Mouse (Mus musculus) midbrain, embryonic 12.5 days (tissue): ENCODE measurements around the gene Pld1. TPM values are rescaled to one million over a fixed set of nuclear protein-coding genes. Genes with fewer than 3 reads are reported as not detected.
A peak's percentile ranks its signal among the peaks of the same experiment; 100 is the strongest.

Experiments used
- ATAC-seq: fragments of 200-750 bp; cut with Nextera tagmentation; 2 replicates; pipeline ENCODE4 v1.8.0; 2017; ENCODE audit warnings: low read depth, moderate TSS enrichment, moderate library complexity; ENCODE audit not compliant: low FRiP score
- H3K27ac ChIP-seq: fragments of 300-500 bp; sonication (generic); replicated peaks from 2 replicates; pipeline ENCODE4 v1.5.1; 2016; ENCODE audit warnings: mild to moderate bottlenecking
- H3K27me3 ChIP-seq: fragments of 300-500 bp; sonication (generic); 2 replicates; pipeline ENCODE4 v1.6.1; 2016; ENCODE audit warnings: mild to moderate bottlenecking
- H3K36me3 ChIP-seq: fragments of 300-500 bp; sonication (generic); 2 replicates; pipeline ENCODE4 v1.6.1; 2016
- H3K4me1 ChIP-seq: fragments of 300-500 bp; sonication (generic); 2 replicates; pipeline ENCODE4 v1.6.1; 2016
- H3K4me2 ChIP-seq: fragments of 300-500 bp; sonication (generic); replicated peaks from 2 replicates; pipeline ENCODE4 v1.6.1; 2016; ENCODE audit warnings: mild to moderate bottlenecking, moderate library complexity
- H3K4me3 ChIP-seq: fragments of 300-500 bp; sonication (generic); 2 replicates; pipeline ENCODE4 v1.5.1; 2016; ENCODE audit warnings: mild to moderate bottlenecking
- H3K9ac ChIP-seq: fragments of 300-500 bp; sonication (generic); replicated peaks from 2 replicates; pipeline ENCODE4 v1.6.1; 2016; ENCODE audit warnings: mild to moderate bottlenecking, moderate library complexity
- H3K9me3 ChIP-seq: fragments of 300-500 bp; sonication (generic); 2 replicates; pipeline ENCODE4 v1.6.1; 2016; ENCODE audit warnings: mild to moderate bottlenecking
- WGBS: fragments of 180-500 bp; shearing (Covaris S2); methylation state at CpG from one replicate; pipeline ENCODE4 v1.1.7; 2016; 5-methylcytosine and 5-hydroxymethylcytosine counted together
- polyA plus RNA-seq: library from polyadenylated mRNA; unstranded; fragments of >200 nt; fragmentation: Nextera tagmentation; extraction: Ambion mirVana; gene quantifications from 2 replicates; pipeline ENCODE4 v1.2.1, GENCODE M21; 2016

The Pld1 gene
- polyA plus RNA-seq, 1 experiment from 2014 or later, result 5.9 TPM

GRCm38 (mm10) chr3:28007684-28008083 lies 69.2 kb downstream of the Pld1 start:
- ATAC-seq, result no peak
- H3K36me3 ChIP-seq, result no peaks in the 10 kb centered on the region
- no peaks in the 10 kb centered on the region for H3K27me3 ChIP-seq
- H3K9me3 ChIP-seq, result no peaks in the 10 kb centered on the region
- H3K4me2 ChIP-seq, result no peak overlapping the region
- no peak overlapping the region for H3K9ac ChIP-seq
- H3K4me3 ChIP-seq, result no peak overlapping the region
- H3K27ac ChIP-seq, result no peak overlapping the region
- no peaks in the 10 kb centered on the region for H3K4me1 ChIP-seq
- 89% methylated on average over 11 of the region's 11 CpGs for WGBS

GRCm38 (mm10) chr3:28008369-28008768 lies 69.9 kb downstream of the Pld1 start:
- Histone ChIP-seq H3K4me2 (no peak overlapping the region), H3K9ac (no peak overlapping the region), H3K36me3 (no peaks in the 10 kb centered on the region), H3K27me3 (no peaks in the 10 kb centered on the region), H3K27ac (no peak overlapping the region), H3K9me3 (no peaks in the 10 kb centered on the region), H3K4me1 (no peaks in the 10 kb centered on the region), H3K4me3 (no peak overlapping the region)
- 79% methylated on average over 4 of the region's 4 CpGs for WGBS
- no peak for ATAC-seq

GRCm38 (mm10) chr3:28012177-28012576 lies 73.7 kb downstream of the Pld1 start:
- Histone ChIP-seq H3K9me3 (peaks cover 6% of the 10 kb centered on the region; the same call in 1 of the 2 replicates), H3K4me3 (no peak overlapping the region), H3K27ac (no peak overlapping the region), H3K4me2 (no peak overlapping the region), H3K4me1 (no peaks in the 10 kb centered on the region), H3K9ac (no peak overlapping the region), H3K27me3 (no peaks in the 10 kb centered on the region), H3K36me3 (no peaks in the 10 kb centered on the region)
- ATAC-seq, result no peak
- 82% methylated on average over 7 of the region's 7 CpGs for WGBS

GRCm38 (mm10) chr3:28013441-28013840 lies 74.9 kb downstream of the Pld1 start:
- no peak overlapping the region for H3K27ac ChIP-seq
- H3K27me3 ChIP-seq, result no peaks in the 10 kb centered on the region
- no peaks in the 10 kb centered on the region for H3K36me3 ChIP-seq
- H3K9ac ChIP-seq, result no peak overlapping the region
- H3K4me3 ChIP-seq, result no peak overlapping the region
- no peaks in the 10 kb centered on the region for H3K4me1 ChIP-seq
- H3K9me3 ChIP-seq, result peaks cover 6% of the 10 kb centered on the region; the same call in 1 of the 2 replicates
- no peak overlapping the region for H3K4me2 ChIP-seq
- ATAC-seq, result no peak
- WGBS, result 45% methylated on average over 6 of the region's 6 CpGs

GRCm38 (mm10) chr3:28017002-28017401 lies 78.5 kb downstream of the Pld1 start:
- Histone ChIP-seq H3K27ac (no peak overlapping the region), H3K36me3 (no peaks in the 10 kb centered on the region), H3K4me2 (no peak overlapping the region), H3K9me3 (peaks cover 6% of the 10 kb centered on the region; the same call in 1 of the 2 replicates), H3K27me3 (no peaks in the 10 kb centered on the region), H3K4me3 (no peak overlapping the region), H3K4me1 (no peaks in the 10 kb centered on the region), H3K9ac (no peak overlapping the region)
- 90% methylated on average over 2 of the region's 2 CpGs for WGBS
- no peak for ATAC-seq

- Histone ChIP-seq H3K27me3 (no peaks in the 10 kb centered on the region), H3K36me3 (no peaks in the 10 kb centered on the region), H3K9me3 (peaks cover 1% of the 10 kb centered on the region; the same call in 1 of the 2 replicates), H3K9ac (no peak overlapping the region), H3K4me1 (no peaks in the 10 kb centered on the region), H3K4me2 (no peak overlapping the region), H3K27ac (no peak overlapping the region), H3K4me3 (no peak overlapping the region)
- ATAC-seq, result no peak
- 85% methylated on average over 4 of the region's 4 CpGs for WGBS
These were observed 81.2 kb downstream of the Pld1 start for GRCm38 (mm10) chr3:28019727-28020126.

GRCm38 (mm10) chr3:28020404-28020803 lies 81.9 kb downstream of the Pld1 start:
- no peaks in the 10 kb centered on the region for H3K27me3 ChIP-seq
- no peaks in the 10 kb centered on the region for H3K36me3 ChIP-seq
- no peak overlapping the region for H3K4me3 ChIP-seq
- no peak overlapping the region for H3K9ac ChIP-seq
- WGBS, result 91% methylated on average over 2 of the region's 2 CpGs
- no peaks in the 10 kb centered on the region for H3K9me3 ChIP-seq
- H3K4me2 ChIP-seq, result no peak overlapping the region
- no peak overlapping the region for H3K27ac ChIP-seq
- no peaks in the 10 kb centered on the region for H3K4me1 ChIP-seq
- ATAC-seq, result no peak

- no peak for ATAC-seq
- Histone ChIP-seq H3K9ac (no peak overlapping the region), H3K4me2 (no peak overlapping the region), H3K4me1 (no peaks in the 10 kb centered on the region), H3K36me3 (no peaks in the 10 kb centered on the region), H3K27me3 (no peaks in the 10 kb centered on the region), H3K9me3 (no peaks in the 10 kb centered on the region), H3K27ac (no peak overlapping the region), H3K4me3 (no peak overlapping the region)
- 78% methylated on average over 5 of the region's 5 CpGs for WGBS
These were observed 83.7 kb downstream of the Pld1 start for GRCm38 (mm10) chr3:28022191-28022590.

GRCm38 (mm10) chr3:28026876-28027275 lies 88.4 kb downstream of the Pld1 start:
- ATAC-seq, result no peak

GRCm38 (mm10) chr3:28028456-28028855 lies 90.0 kb downstream of the Pld1 start:
- H3K9me3 ChIP-seq, result no peaks in the 10 kb centered on the region
- H3K4me1 ChIP-seq, result peaks cover 14% of the 10 kb centered on the region
- WGBS, result 92% methylated on average over 10 of the region's 10 CpGs
- H3K27ac ChIP-seq, result no peak overlapping the region
- no peak overlapping the region for H3K4me3 ChIP-seq
- no peak for ATAC-seq
- no peaks in the 10 kb centered on the region for H3K27me3 ChIP-seq
- no peak overlapping the region for H3K9ac ChIP-seq
- no peak overlapping the region for H3K4me2 ChIP-seq
- no peaks in the 10 kb centered on the region for H3K36me3 ChIP-seq

More at GRCm38 (mm10) chr3:28026876-28027275, 88.4 kb downstream of the Pld1 start:
- Histone ChIP-seq H3K9me3 (no peaks in the 10 kb centered on the region), H3K9ac (no peak overlapping the region), H3K4me3 (no peak overlapping the region), H3K27me3 (no peaks in the 10 kb centered on the region), H3K4me1 (peaks cover 10% of the 10 kb centered on the region), H3K36me3 (no peaks in the 10 kb centered on the region), H3K27ac (no peak overlapping the region), H3K4me2 (no peak overlapping the region)
- whole genome bisulfite sequencing, result 74% methylated on average over 3 of the region's 3 CpGs

GRCm38 (mm10) chr3:28030860-28031259 lies 92.4 kb downstream of the Pld1 start:
- ATAC-seq, result no peak
- WGBS, result 90% methylated on average over 5 of the region's 5 CpGs
- H3K4me1 ChIP-seq, result peaks cover 14% of the 10 kb centered on the region

GRCm38 (mm10) chr3:28031643-28032243 lies 93.2 kb downstream of the Pld1 start:
- no peaks in the 10 kb centered on the region for H3K27me3 ChIP-seq
- no peak overlapping the region for H3K4me2 ChIP-seq
- H3K36me3 ChIP-seq, result no peaks in the 10 kb centered on the region
- ATAC-seq, result peak; percentile 60; the same call in 1 of the 2 replicates
- no peak overlapping the region for H3K9ac ChIP-seq
- no peaks in the 10 kb centered on the region for H3K9me3 ChIP-seq
- H3K4me3 ChIP-seq, result no peak overlapping the region
- WGBS, result 42% methylated on average over 7 of the region's 7 CpGs
- peak overlapping the region; percentile 50 for H3K27ac ChIP-seq
- peaks cover 14% of the 10 kb centered on the region for H3K4me1 ChIP-seq

More at GRCm38 (mm10) chr3:28030860-28031259, 92.4 kb downstream of the Pld1 start:
- Histone ChIP-seq H3K4me2 (no peak overlapping the region), H3K27ac (no peak overlapping the region), H3K4me3 (no peak overlapping the region), H3K27me3 (no peaks in the 10 kb centered on the region), H3K36me3 (no peaks in the 10 kb centered on the region), H3K9me3 (no peaks in the 10 kb centered on the region), H3K9ac (no peak overlapping the region)

GRCm38 (mm10) chr3:28033898-28034297 lies 95.4 kb downstream of the Pld1 start:
- no peaks in the 10 kb centered on the region for H3K27me3 ChIP-seq
- no peak for ATAC-seq
- no peaks in the 10 kb centered on the region for H3K9me3 ChIP-seq
- peaks cover 14% of the 10 kb centered on the region for H3K4me1 ChIP-seq
- H3K36me3 ChIP-seq, result no peaks in the 10 kb centered on the region
- H3K4me2 ChIP-seq, result no peak overlapping the region
- 96% methylated on average over 3 of the region's 3 CpGs for whole genome bisulfite sequencing
- H3K4me3 ChIP-seq, result no peak overlapping the region
- H3K9ac ChIP-seq, result no peak overlapping the region
- no peak overlapping the region for H3K27ac ChIP-seq
